Mouse (Mus musculus): ENCODE measurements around the gene Cep128. TPM values are rescaled to one million over a fixed set of nuclear protein-coding genes. Genes with fewer than 3 reads are reported as not detected.

The Cep128 gene
- polyA plus RNA-seq, 1 experiment from 2014 or later: 14.5 TPM

DNA sequence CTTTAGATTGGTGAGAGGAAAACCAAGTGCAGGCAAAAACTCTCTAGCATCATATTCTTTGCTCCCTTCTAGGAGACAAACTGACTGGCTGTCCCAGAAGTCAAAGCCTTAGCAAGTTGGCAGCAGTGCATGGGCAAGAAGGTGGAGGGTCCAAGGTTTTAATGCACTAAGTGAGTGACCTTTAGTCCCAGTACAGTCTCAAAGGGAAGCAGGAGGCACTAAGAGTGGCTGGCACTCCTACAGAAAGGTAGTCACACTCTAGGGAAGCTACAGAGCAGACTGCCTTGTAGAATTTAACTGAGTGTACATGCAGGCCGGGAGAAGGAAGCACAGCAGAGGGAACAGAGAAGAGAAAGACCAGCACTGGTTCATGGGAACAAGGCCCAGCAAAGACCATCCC lies 199.6 kb downstream of the Cep128 start:
- H3K9me3 ChIP-seq (ENCODE audit: control insufficient read depth, low read length): no peaks in the 10 kb centered on the region
- no peak overlapping the region for H3K27ac ChIP-seq (ENCODE audit: low read depth, low read length)
- H3K36me3 ChIP-seq (ENCODE audit: control insufficient read depth, insufficient read depth, low read length): no peaks in the 10 kb centered on the region; the same call in 1 of the 2 replicates
- whole genome bisulfite sequencing: 94% methylated on average over 1 of the region's 1 CpGs
- ATAC-seq (replicated peaks; ENCODE audit: low FRiP score): no peak
- H3K4me3 ChIP-seq (ENCODE audit: low read depth, low read length): no peak overlapping the region
- no peaks in the 10 kb centered on the region for H3K4me1 ChIP-seq (replicated peaks; ENCODE audit: control insufficient read depth, insufficient read depth, low read length)
- H3K9ac ChIP-seq (ENCODE audit: low read depth, low read length): no peak overlapping the region
- DNase-seq (ENCODE audit: low spot score): no peak
- H3K27me3 ChIP-seq (replicated peaks; ENCODE audit: control insufficient read depth, insufficient read depth, low read length): no peaks in the 10 kb centered on the region
- no peak overlapping the region for H3K4me2 ChIP-seq

DNA sequence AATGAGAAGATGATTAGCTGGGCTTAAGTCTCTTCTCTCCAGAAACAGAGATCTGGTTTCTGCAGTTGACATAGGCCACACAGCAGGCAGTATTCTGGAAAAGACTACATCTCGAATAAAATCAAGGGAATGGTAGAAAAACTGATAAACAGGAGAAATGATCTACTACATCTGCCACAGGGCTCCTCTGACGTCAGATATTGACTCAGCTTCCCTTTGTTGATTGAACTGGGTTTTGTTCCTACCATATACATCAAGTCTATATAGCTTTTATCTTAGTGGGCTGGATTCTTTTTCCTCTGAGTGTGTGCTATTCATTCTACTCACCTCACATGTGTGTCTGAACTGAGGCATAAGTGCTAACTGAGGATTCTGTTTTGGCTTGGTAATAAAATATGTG lies 200.3 kb downstream of the Cep128 start:
- Histone ChIP-seq H3K9me3 (ENCODE audit: control insufficient read depth, low read length) (no peaks in the 10 kb centered on the region), H3K4me3 (ENCODE audit: low read depth, low read length) (no peak overlapping the region), H3K4me1 (replicated peaks; ENCODE audit: control insufficient read depth, insufficient read depth, low read length) (no peaks in the 10 kb centered on the region), H3K4me2 (no peak overlapping the region), H3K36me3 (ENCODE audit: control insufficient read depth, insufficient read depth, low read length) (no peaks in the 10 kb centered on the region; the same call in 1 of the 2 replicates), H3K27me3 (replicated peaks; ENCODE audit: control insufficient read depth, insufficient read depth, low read length) (no peaks in the 10 kb centered on the region), H3K9ac (ENCODE audit: low read depth, low read length) (no peak overlapping the region), H3K27ac (ENCODE audit: low read depth, low read length) (no peak overlapping the region)
- DNase-seq (ENCODE audit: low spot score) (no peak), ATAC-seq (replicated peaks; ENCODE audit: low FRiP score) (no peak)
- 66% methylated on average over 2 of the region's 2 CpGs for WGBS

DNA sequence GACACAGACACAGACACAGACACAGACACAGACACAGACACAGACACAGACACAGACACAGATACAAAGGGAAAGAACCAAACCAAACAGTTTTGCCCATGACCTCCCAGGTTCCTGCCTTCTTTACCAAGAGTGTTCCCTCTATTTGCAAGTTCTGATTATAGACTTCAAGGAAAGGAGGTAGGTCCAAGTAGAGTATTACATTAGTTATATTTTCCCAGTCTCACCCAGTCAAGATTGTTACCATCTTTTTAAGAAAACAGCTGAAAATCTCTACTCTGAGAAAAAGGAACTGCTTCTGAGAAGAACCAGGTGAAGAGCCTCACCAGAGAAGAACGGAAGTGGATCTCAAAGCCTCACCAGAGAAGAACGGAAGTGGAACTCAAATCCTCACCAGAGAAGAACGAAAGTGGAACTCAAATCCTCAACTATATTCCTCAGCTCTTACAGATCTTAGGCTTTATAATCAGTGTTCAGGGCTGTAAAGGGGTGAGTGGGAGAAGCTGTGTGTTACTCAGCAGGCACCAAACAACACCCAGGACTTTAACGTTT lies 200.8 kb downstream of the Cep128 start:
- Histone ChIP-seq H3K4me1 (replicated peaks; ENCODE audit: control insufficient read depth, insufficient read depth, low read length) (no peaks in the 10 kb centered on the region), H3K9ac (ENCODE audit: low read depth, low read length) (no peak overlapping the region), H3K27me3 (replicated peaks; ENCODE audit: control insufficient read depth, insufficient read depth, low read length) (no peaks in the 10 kb centered on the region), H3K36me3 (ENCODE audit: control insufficient read depth, insufficient read depth, low read length) (no peaks in the 10 kb centered on the region; the same call in 1 of the 2 replicates), H3K27ac (ENCODE audit: low read depth, low read length) (no peak overlapping the region), H3K4me2 (no peak overlapping the region), H3K9me3 (ENCODE audit: control insufficient read depth, low read length) (no peaks in the 10 kb centered on the region), H3K4me3 (ENCODE audit: low read depth, low read length) (no peak overlapping the region)
- WGBS: 81% methylated on average over 4 of the region's 4 CpGs
- DNase-seq (ENCODE audit: low spot score) (no peak), ATAC-seq (replicated peaks; ENCODE audit: low FRiP score) (no peak)

DNA sequence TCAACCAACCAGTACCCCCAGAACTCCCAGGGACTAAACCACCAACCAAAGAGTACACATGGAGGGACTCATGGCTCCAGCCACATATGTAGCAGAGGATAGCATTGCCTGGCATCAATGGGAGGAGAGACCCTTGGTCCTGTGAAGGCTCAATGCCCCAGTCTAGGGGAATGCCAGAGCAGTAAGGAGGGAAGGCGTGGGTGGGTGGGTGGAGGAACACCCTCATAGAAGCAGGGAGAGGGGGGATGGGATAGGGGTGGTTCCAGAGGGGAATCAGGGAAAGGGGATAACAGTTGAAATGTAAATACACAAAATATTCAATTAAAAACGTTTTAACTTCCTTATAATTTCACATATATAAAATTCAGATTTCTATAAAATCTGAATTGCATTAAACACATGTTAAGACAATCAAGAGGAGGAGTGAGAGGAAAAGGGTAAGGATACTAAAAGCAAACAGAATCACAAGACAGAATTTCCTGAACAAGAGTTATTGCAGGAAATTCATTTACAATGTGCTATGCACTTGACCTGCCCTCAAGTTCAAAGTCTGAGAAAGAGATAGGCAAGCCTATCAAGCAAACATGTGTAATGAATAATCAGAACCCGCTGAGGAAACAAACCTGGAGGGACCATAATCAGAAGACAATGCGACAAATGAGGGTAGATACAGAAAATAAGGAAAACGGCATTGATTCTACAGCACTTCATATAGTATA lies 207.2 kb downstream of the Cep128 start:
- Histone ChIP-seq H3K9ac (ENCODE audit: low read depth, low read length) (no peak overlapping the region), H3K36me3 (ENCODE audit: control insufficient read depth, insufficient read depth, low read length) (no peaks in the 10 kb centered on the region), H3K4me1 (replicated peaks; ENCODE audit: control insufficient read depth, insufficient read depth, low read length) (no peaks in the 10 kb centered on the region), H3K9me3 (ENCODE audit: control insufficient read depth, low read length) (no peaks in the 10 kb centered on the region), H3K27me3 (replicated peaks; ENCODE audit: control insufficient read depth, insufficient read depth, low read length) (no peaks in the 10 kb centered on the region), H3K4me2 (no peak overlapping the region), H3K4me3 (ENCODE audit: low read depth, low read length) (no peak overlapping the region), H3K27ac (ENCODE audit: low read depth, low read length) (no peak overlapping the region)
- ATAC-seq (replicated peaks; ENCODE audit: low FRiP score) (no peak), DNase-seq (ENCODE audit: low spot score) (no peak)
- WGBS: 72% methylated on average over 5 of the region's 5 CpGs

DNA sequence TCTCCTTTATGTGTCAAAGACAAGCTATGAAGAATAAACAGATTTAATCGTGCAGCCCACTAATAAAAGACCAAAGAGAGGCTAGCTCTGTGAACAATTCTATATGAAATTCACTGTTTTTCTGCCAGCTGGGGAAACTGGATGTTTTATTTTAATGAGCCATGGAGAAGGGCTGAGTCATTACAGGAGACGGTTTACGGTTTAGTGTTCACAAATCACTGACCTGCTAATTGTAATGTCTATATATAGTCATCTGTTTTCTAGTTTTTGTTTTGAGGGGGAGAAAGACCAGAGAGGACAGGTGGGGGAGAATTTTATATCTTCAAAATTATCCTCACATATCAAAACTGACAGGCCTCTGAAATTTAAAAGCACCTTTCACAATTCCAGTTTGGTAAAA lies 212.6 kb downstream of the Cep128 start:
- 93% methylated on average over 3 of the region's 3 CpGs for WGBS
- Histone ChIP-seq H3K9me3 (ENCODE audit: control insufficient read depth, low read length) (no peaks in the 10 kb centered on the region), H3K4me2 (no peak overlapping the region), H3K27me3 (replicated peaks; ENCODE audit: control insufficient read depth, insufficient read depth, low read length) (no peaks in the 10 kb centered on the region), H3K4me1 (replicated peaks; ENCODE audit: control insufficient read depth, insufficient read depth, low read length) (no peaks in the 10 kb centered on the region), H3K27ac (ENCODE audit: low read depth, low read length) (no peak overlapping the region), H3K9ac (ENCODE audit: low read depth, low read length) (no peak overlapping the region), H3K36me3 (ENCODE audit: control insufficient read depth, insufficient read depth, low read length) (no peaks in the 10 kb centered on the region), H3K4me3 (ENCODE audit: low read depth, low read length) (no peak overlapping the region)
- ATAC-seq (replicated peaks; ENCODE audit: low FRiP score): no peak
- DNase-seq (ENCODE audit: low spot score): no peak

DNA sequence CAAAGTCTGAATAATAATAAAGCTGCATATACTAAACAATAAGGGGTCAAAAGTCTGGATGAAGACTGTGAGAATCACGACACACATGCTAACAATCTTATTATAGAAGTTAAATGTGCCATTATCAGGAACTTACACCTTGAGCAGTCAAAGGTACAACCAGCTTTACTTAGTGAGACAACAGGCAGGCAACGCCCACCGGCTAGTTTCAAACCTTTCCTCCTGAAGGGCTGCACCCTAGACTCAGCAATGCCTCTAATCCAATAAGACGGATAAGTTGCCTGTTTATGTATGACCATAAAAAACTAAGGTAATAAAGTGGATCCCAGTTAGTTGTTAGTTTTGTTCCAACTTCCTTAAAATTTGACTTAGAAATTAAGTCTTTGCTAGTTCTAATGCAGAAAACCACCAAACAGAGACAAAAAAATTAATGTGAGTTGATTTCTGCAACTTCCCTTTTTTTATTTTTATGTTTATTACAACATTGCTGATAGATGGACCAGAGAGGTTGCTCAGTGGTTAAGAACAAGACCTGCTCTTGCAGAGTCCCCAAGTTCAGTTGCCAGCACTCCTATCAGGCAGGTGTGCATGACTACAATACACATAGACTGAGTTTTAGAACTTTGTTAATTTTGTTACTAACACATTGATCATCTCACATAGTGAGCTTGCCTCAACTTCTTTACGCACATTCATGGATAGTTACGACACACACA lies 223.0 kb downstream of the Cep128 start:
- Histone ChIP-seq H3K4me2 (no peak overlapping the region), H3K27me3 (replicated peaks; ENCODE audit: control insufficient read depth, insufficient read depth, low read length) (no peaks in the 10 kb centered on the region), H3K4me3 (ENCODE audit: low read depth, low read length) (no peak overlapping the region), H3K27ac (ENCODE audit: low read depth, low read length) (no peak overlapping the region), H3K9ac (ENCODE audit: low read depth, low read length) (no peak overlapping the region), H3K36me3 (ENCODE audit: control insufficient read depth, insufficient read depth, low read length) (no peaks in the 10 kb centered on the region), H3K4me1 (replicated peaks; ENCODE audit: control insufficient read depth, insufficient read depth, low read length) (no peaks in the 10 kb centered on the region), H3K9me3 (ENCODE audit: control insufficient read depth, low read length) (no peaks in the 10 kb centered on the region)
- DNase-seq (ENCODE audit: low spot score) (no peak), ATAC-seq (replicated peaks; ENCODE audit: low FRiP score) (no peak)
- 82% methylated on average over 6 of the region's 6 CpGs for WGBS

DNA sequence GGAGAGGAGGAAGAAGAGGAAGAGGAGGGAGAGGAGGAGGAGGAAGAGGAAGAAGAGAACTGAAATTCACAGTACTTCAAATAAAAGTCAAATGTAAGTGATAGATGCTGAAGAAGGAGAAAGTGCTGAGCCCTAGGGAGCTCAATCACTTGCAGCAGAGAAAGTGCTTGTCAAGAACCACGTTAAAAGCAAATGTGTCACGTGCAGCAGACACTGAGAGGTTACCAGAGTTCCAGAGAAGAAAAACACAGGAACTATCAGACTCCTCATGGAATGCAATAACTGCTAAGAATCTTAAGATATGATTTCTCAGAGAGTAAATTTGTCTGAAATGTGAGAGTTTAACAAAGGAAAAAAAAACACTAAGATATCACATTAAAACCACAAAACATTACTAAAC lies 225.7 kb downstream of the Cep128 start:
- ATAC-seq (replicated peaks; ENCODE audit: low FRiP score): no peak
- no peak overlapping the region for H3K4me2 ChIP-seq
- no peaks in the 10 kb centered on the region for H3K4me1 ChIP-seq (replicated peaks; ENCODE audit: control insufficient read depth, insufficient read depth, low read length)
- no peak for DNase-seq (ENCODE audit: low spot score)
- H3K9ac ChIP-seq (ENCODE audit: low read depth, low read length): no peak overlapping the region
- no peak overlapping the region for H3K27ac ChIP-seq (ENCODE audit: low read depth, low read length)
- no peak overlapping the region for H3K4me3 ChIP-seq (ENCODE audit: low read depth, low read length)
- H3K9me3 ChIP-seq (ENCODE audit: control insufficient read depth, low read length): no peaks in the 10 kb centered on the region
- H3K36me3 ChIP-seq (ENCODE audit: control insufficient read depth, insufficient read depth, low read length): no peaks in the 10 kb centered on the region
- H3K27me3 ChIP-seq (replicated peaks; ENCODE audit: control insufficient read depth, insufficient read depth, low read length): no peaks in the 10 kb centered on the region
- 62% methylated on average over 2 of the region's 2 CpGs for WGBS

DNA sequence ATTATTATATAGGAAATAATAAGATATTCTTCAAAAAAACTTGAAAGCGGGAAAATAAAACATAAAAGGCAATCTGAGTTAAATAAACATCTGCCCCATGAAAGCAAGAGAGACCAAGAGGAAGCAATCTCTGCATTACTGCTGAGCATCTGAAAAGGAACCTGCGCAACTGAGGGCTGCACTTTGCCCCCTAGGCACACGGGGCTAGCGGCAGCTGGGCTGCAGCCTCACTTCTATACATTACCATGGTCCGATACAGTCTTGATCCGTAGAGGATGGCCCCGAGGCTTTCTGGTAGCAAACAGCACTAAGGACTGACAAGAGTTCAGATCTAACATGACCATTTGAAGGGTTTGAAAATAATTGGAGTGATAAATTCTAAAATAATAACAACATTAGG lies 230.2 kb downstream of the Cep128 start:
- no peak for ATAC-seq (replicated peaks; ENCODE audit: low FRiP score)
- no peaks in the 10 kb centered on the region for H3K9me3 ChIP-seq (ENCODE audit: control insufficient read depth, low read length)
- no peaks in the 10 kb centered on the region for H3K27me3 ChIP-seq (replicated peaks; ENCODE audit: control insufficient read depth, insufficient read depth, low read length)
- H3K4me1 ChIP-seq (replicated peaks; ENCODE audit: control insufficient read depth, insufficient read depth, low read length): no peaks in the 10 kb centered on the region
- H3K36me3 ChIP-seq (ENCODE audit: control insufficient read depth, insufficient read depth, low read length): no peaks in the 10 kb centered on the region
- no peak overlapping the region for H3K4me3 ChIP-seq (ENCODE audit: low read depth, low read length)
- H3K9ac ChIP-seq (ENCODE audit: low read depth, low read length): no peak overlapping the region
- 84% methylated on average over 7 of the region's 7 CpGs for WGBS
- H3K4me2 ChIP-seq: no peak overlapping the region
- no peak overlapping the region for H3K27ac ChIP-seq (ENCODE audit: low read depth, low read length)
- no peak for DNase-seq (ENCODE audit: low spot score)

DNA sequence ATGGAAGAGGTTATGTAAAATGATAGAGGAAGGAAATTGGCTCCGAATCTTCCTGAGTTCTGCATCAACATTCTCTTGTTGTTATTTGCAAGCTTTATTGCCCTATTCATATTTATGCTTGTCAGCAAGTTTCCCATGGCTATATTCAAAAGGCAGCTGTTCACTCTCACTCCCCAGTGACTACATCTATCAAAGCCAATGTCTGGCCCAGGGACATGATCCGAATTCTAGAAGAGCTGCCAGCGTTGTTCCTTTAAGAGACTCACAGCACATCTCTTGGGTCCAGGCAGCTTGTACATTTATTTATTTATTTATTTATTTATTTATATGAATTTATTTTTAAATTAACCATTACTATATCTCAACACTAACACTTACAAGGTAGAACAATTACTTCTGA lies 235.1 kb downstream of the Cep128 start:
- Histone ChIP-seq H3K9ac (ENCODE audit: low read depth, low read length) (no peak overlapping the region), H3K4me1 (replicated peaks; ENCODE audit: control insufficient read depth, insufficient read depth, low read length) (no peaks in the 10 kb centered on the region), H3K27me3 (replicated peaks; ENCODE audit: control insufficient read depth, insufficient read depth, low read length) (no peaks in the 10 kb centered on the region), H3K27ac (ENCODE audit: low read depth, low read length) (no peak overlapping the region), H3K9me3 (ENCODE audit: control insufficient read depth, low read length) (no peaks in the 10 kb centered on the region), H3K36me3 (ENCODE audit: control insufficient read depth, insufficient read depth, low read length) (no peaks in the 10 kb centered on the region), H3K4me2 (no peak overlapping the region), H3K4me3 (ENCODE audit: low read depth, low read length) (no peak overlapping the region)
- no peak for ATAC-seq (replicated peaks; ENCODE audit: low FRiP score)
- 88% methylated on average over 3 of the region's 3 CpGs for WGBS
- DNase-seq (ENCODE audit: low spot score): no peak

Data from liver, embryonic 11.5 days (tissue).